Mouse (Mus musculus): ENCODE results near the gene Erich4. TPM values are rescaled to one million over a fixed set of nuclear protein-coding genes. Genes with fewer than 3 reads are reported as not detected.

The Erich4 gene
- polyA plus RNA-seq, 1 experiment from 2014 or later: 5.5 TPM

DNA sequence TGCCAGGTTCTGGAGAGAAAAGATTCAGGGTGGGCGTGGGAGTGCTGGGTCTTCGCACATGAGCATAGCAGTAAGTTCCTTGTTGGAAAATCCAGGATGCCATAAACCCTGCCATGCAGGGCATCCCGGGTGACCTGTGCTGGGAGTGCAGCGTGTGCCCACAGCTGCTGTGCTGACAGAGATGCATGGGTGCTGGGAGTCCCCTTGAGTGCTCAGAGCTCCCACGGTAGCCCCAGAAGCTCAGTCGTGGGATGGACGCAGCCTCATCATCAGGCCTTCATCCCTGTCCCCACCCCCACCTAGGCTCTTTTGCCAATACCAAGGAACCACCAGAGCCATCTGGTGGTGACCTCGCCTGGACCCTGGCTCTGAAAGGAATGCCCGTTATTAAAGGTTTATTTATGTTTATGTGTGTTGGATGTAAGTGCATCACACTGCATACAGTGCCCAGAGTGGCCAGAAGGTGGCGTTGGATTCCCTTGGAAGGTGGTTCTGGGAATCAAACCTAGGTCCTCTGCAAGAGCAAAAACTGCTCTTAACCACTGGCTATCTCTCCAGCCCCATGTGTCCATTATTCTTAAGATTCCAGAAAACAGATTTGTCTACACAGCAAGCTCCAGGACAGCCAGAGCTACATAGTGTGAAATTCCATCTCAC, 10.0 kb upstream of the Erich4 start:
- H3K27ac ChIP-seq (ENCODE audit: low read length): peak overlapping the region; percentile 68; the same call in 1 of the 2 replicates
- H3K4me1 ChIP-seq (ENCODE audit: insufficient read depth, low read length): peaks cover 22% of the 10 kb centered on the region
- WGBS: 80% methylated on average over 10 of the region's 10 CpGs
- no peak overlapping the region for H3K9ac ChIP-seq (replicated peaks; ENCODE audit: low read length)
- no peak for ATAC-seq (ENCODE audit: low FRiP score, low TSS enrichment)
- H3K4me2 ChIP-seq (replicated peaks; ENCODE audit: low read depth, low read length): no peak overlapping the region
- H3K4me3 ChIP-seq (ENCODE audit: low read length): no peak overlapping the region
- H3K36me3 ChIP-seq (ENCODE audit: insufficient read depth, low read length): peaks cover 49% of the 10 kb centered on the region
- H3K9me3 ChIP-seq (ENCODE audit: low read length): no peaks in the 10 kb centered on the region
- H3K27me3 ChIP-seq (ENCODE audit: insufficient read depth, low read length): no peaks in the 10 kb centered on the region

- Histone ChIP-seq H3K27ac (ENCODE audit: low read length) (no peak overlapping the region), H3K27me3 (ENCODE audit: insufficient read depth, low read length) (no peaks in the 10 kb centered on the region), H3K9ac (replicated peaks; ENCODE audit: low read length) (no peak overlapping the region), H3K4me3 (ENCODE audit: low read length) (no peak overlapping the region), H3K4me2 (replicated peaks; ENCODE audit: low read depth, low read length) (no peak overlapping the region), H3K9me3 (ENCODE audit: low read length) (no peaks in the 10 kb centered on the region), H3K36me3 (ENCODE audit: insufficient read depth, low read length) (peaks cover 49% of the 10 kb centered on the region), H3K4me1 (ENCODE audit: insufficient read depth, low read length) (peaks cover 27% of the 10 kb centered on the region)
- 82% methylated on average over 5 of the region's 5 CpGs for WGBS
- no peak for ATAC-seq (ENCODE audit: low FRiP score, low TSS enrichment)
These were observed 9.2 kb upstream of the Erich4 start for GRCm38 (mm10) chr7:25624851-25625250.

- ATAC-seq (ENCODE audit: low FRiP score, low TSS enrichment): no peak
- WGBS: 93% methylated on average over 11 of the region's 11 CpGs
These were observed 8.2 kb upstream of the Erich4 start for GRCm38 (mm10) chr7:25623857-25624370.

GRCm38 (mm10) chr7:25620751-25621150, 5.1 kb upstream of the Erich4 start:
- H3K9me3 ChIP-seq (ENCODE audit: low read length): no peaks in the 10 kb centered on the region
- no peak overlapping the region for H3K4me2 ChIP-seq (replicated peaks; ENCODE audit: low read depth, low read length)
- no peak overlapping the region for H3K9ac ChIP-seq (replicated peaks; ENCODE audit: low read length)
- peaks cover 39% of the 10 kb centered on the region for H3K36me3 ChIP-seq (ENCODE audit: insufficient read depth, low read length)
- no peak overlapping the region for H3K27ac ChIP-seq (ENCODE audit: low read length)
- no peak overlapping the region for H3K4me3 ChIP-seq (ENCODE audit: low read length)
- 92% methylated on average over 11 of the region's 11 CpGs for WGBS
- no peak for ATAC-seq (ENCODE audit: low FRiP score, low TSS enrichment)
- no peaks in the 10 kb centered on the region for H3K27me3 ChIP-seq (ENCODE audit: insufficient read depth, low read length)
- H3K4me1 ChIP-seq (ENCODE audit: insufficient read depth, low read length): peaks cover 10% of the 10 kb centered on the region; the same call in 1 of the 2 replicates

More at GRCm38 (mm10) chr7:25623857-25624370, 8.2 kb upstream of the Erich4 start:
- Histone ChIP-seq H3K36me3 (ENCODE audit: insufficient read depth, low read length) (peaks cover 41% of the 10 kb centered on the region), H3K9ac (replicated peaks; ENCODE audit: low read length) (no peak overlapping the region), H3K4me3 (ENCODE audit: low read length) (no peak overlapping the region), H3K27ac (ENCODE audit: low read length) (no peak overlapping the region), H3K4me1 (ENCODE audit: insufficient read depth, low read length) (peaks cover 27% of the 10 kb centered on the region), H3K9me3 (ENCODE audit: low read length) (no peaks in the 10 kb centered on the region), H3K27me3 (ENCODE audit: insufficient read depth, low read length) (no peaks in the 10 kb centered on the region), H3K4me2 (replicated peaks; ENCODE audit: low read depth, low read length) (no peak overlapping the region)

GRCm38 (mm10) chr7:25620101-25620500, 4.4 kb upstream of the Erich4 start:
- no peak overlapping the region for H3K27ac ChIP-seq (ENCODE audit: low read length)
- H3K4me2 ChIP-seq (replicated peaks; ENCODE audit: low read depth, low read length): peak overlapping the region; percentile 76
- H3K36me3 ChIP-seq (ENCODE audit: insufficient read depth, low read length): peaks cover 37% of the 10 kb centered on the region
- peaks cover 10% of the 10 kb centered on the region; the same call in 1 of the 2 replicates for H3K4me1 ChIP-seq (ENCODE audit: insufficient read depth, low read length)
- no peak for ATAC-seq (ENCODE audit: low FRiP score, low TSS enrichment)
- H3K4me3 ChIP-seq (ENCODE audit: low read length): peak overlapping the region; percentile 75
- no peak overlapping the region for H3K9ac ChIP-seq (replicated peaks; ENCODE audit: low read length)
- 92% methylated on average over 5 of the region's 5 CpGs for WGBS
- no peaks in the 10 kb centered on the region for H3K27me3 ChIP-seq (ENCODE audit: insufficient read depth, low read length)
- no peaks in the 10 kb centered on the region for H3K9me3 ChIP-seq (ENCODE audit: low read length)

GRCm38 (mm10) chr7:25619722-25619991, 4.0 kb upstream of the Erich4 start:
- Histone ChIP-seq H3K4me2 (replicated peaks; ENCODE audit: low read depth, low read length) (peak overlapping the region; percentile 76), H3K4me3 (ENCODE audit: low read length) (peak overlapping the region; percentile 75), H3K27ac (ENCODE audit: low read length) (peak overlapping the region; percentile 85), H3K27me3 (ENCODE audit: insufficient read depth, low read length) (no peaks in the 10 kb centered on the region), H3K36me3 (ENCODE audit: insufficient read depth, low read length) (peaks cover 33% of the 10 kb centered on the region), H3K9me3 (ENCODE audit: low read length) (no peaks in the 10 kb centered on the region), H3K4me1 (ENCODE audit: insufficient read depth, low read length) (peaks cover 10% of the 10 kb centered on the region; the same call in 1 of the 2 replicates), H3K9ac (replicated peaks; ENCODE audit: low read length) (peak overlapping the region; percentile 75)
- 15% methylated on average over 5 of the region's 5 CpGs for WGBS
- ATAC-seq (ENCODE audit: low FRiP score, low TSS enrichment): no peak

DNA sequence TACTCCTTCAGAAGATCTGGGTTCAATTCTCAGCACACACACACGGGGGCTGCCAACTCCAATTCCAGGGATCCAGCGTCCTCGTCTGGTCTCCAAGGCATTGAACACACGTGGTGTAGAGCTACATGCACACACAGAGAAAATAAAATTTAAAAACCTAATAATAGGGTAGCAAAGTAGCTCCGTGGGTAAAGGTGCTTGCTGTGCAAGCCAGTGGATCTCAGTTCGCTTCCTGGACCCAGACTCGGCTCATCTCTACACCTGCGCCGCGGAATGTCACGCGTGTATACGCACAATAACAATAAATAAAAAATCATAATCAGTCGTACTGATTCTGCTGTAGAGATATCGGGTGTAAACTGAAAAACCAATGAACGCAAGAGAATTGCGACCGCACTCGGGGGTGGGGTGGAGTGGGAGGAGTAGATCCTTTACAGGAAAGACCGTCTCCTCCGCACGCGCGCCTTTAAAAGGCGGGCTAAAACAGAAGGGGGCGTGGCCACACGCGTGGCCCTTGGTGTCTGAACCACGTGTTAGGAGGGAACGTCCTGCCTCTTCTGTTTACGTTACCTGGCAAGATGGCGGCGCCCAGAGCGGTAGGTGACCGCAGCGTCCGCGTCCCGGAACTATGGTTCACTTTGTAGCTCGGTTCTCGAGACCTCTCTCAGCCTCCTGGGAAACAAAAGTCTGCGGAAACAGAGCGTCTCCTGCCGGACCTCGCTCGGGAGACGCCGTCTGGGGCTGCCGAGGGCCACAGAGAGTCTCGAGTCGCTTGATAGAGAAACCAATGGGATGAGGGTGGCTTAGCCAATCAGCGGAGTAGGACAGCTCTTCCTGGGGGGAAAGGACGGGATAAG, 3.4 kb upstream of the Erich4 start, which contains the start of gene Dmac2:
Gene Dmac2, plus strand, starts transcription at position 550 of the 857 bp plus-strand sequence.
- peak within 1 kb of the TSS; percentile 85 for H3K27ac ChIP-seq (ENCODE audit: low read length)
- H3K4me3 ChIP-seq (ENCODE audit: low read length): peak within 1 kb of the TSS; percentile 75
- 2% methylated on average over 53 of the region's 53 CpGs for whole genome bisulfite sequencing
- H3K4me1 ChIP-seq (ENCODE audit: insufficient read depth, low read length): peaks cover 10% of the 10 kb centered on the region; the same call in 1 of the 2 replicates
- peak; percentile 93 for ATAC-seq (ENCODE audit: low FRiP score, low TSS enrichment)
- peak within 1 kb of the TSS; percentile 76 for H3K4me2 ChIP-seq (replicated peaks; ENCODE audit: low read depth, low read length)
- H3K27me3 ChIP-seq (ENCODE audit: insufficient read depth, low read length): no peaks in the 10 kb centered on the region
- no peaks in the 10 kb centered on the region for H3K9me3 ChIP-seq (ENCODE audit: low read length)
- peak within 1 kb of the TSS; percentile 75 for H3K9ac ChIP-seq (replicated peaks; ENCODE audit: low read length)
- H3K36me3 ChIP-seq (ENCODE audit: insufficient read depth, low read length): peaks cover 28% of the 10 kb centered on the region

- Histone ChIP-seq H3K4me2 (replicated peaks; ENCODE audit: low read depth, low read length) (no peak overlapping the region), H3K4me1 (ENCODE audit: insufficient read depth, low read length) (peaks cover 10% of the 10 kb centered on the region; the same call in 1 of the 2 replicates), H3K9me3 (ENCODE audit: low read length) (no peaks in the 10 kb centered on the region), H3K27ac (ENCODE audit: low read length) (no peak overlapping the region), H3K9ac (replicated peaks; ENCODE audit: low read length) (no peak overlapping the region), H3K4me3 (ENCODE audit: low read length) (no peak overlapping the region), H3K36me3 (ENCODE audit: insufficient read depth, low read length) (peaks cover 16% of the 10 kb centered on the region; the same call in 1 of the 2 replicates), H3K27me3 (ENCODE audit: insufficient read depth, low read length) (no peaks in the 10 kb centered on the region)
- ATAC-seq (ENCODE audit: low FRiP score, low TSS enrichment): no peak
- WGBS: 85% methylated on average over 10 of the region's 10 CpGs
These were observed 1.9 kb upstream of the Erich4 start for GRCm38 (mm10) chr7:25617376-25618160.

DNA sequence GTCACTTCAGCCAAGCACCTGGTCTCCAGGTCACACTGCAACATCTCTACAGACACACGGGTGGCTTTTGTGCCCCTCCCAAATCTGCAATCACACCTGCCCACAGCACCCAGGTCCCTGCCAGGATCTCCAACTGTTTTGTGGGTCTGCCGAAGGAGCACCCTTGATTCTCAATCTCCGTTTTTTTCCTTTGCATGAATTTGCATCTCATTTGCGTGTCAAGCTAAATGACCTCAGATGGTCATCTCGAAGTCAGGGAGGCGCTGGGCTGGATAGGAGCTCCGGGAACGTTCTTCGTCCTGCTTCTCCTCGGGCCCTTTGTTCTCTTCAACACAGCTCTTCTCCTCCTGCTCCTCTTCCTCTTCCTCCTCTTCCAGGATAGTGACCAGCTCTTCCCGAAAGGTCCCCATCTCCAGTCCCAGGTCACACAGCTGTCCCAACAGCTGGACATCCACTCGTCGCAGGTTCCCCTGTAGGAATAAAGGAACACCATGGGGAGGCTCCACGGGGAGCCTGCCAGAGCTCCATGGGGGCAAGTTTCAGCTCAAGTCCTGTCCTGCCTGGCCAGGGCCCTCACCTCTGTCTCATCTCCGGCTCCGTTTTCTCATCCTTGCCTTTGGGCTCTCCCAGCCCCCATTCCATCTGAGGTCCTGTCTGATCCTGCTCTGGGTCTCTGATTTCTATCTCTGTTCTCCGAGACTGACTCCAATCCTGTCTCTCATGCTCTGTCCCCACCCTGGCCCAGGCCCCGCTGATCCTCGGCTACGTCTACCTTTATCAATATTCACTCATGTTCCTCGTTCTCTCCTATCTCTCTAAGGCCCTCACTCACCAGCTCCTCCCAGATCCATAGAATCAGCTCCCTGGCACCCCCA, 624 bp downstream of the Erich4 start:
- Histone ChIP-seq H3K4me2 (replicated peaks; ENCODE audit: low read depth, low read length) (no peak overlapping the region), H3K9me3 (ENCODE audit: low read length) (no peaks in the 10 kb centered on the region), H3K9ac (replicated peaks; ENCODE audit: low read length) (no peak overlapping the region), H3K27ac (ENCODE audit: low read length) (no peak overlapping the region), H3K27me3 (ENCODE audit: insufficient read depth, low read length) (no peaks in the 10 kb centered on the region), H3K4me3 (ENCODE audit: low read length) (no peak overlapping the region), H3K4me1 (ENCODE audit: insufficient read depth, low read length) (peaks cover 7% of the 10 kb centered on the region; the same call in 1 of the 2 replicates), H3K36me3 (ENCODE audit: insufficient read depth, low read length) (no peaks in the 10 kb centered on the region)
- WGBS: 73% methylated on average over 21 of the region's 21 CpGs
- no peak for ATAC-seq (ENCODE audit: low FRiP score, low TSS enrichment)

Data from kidney, embryonic 16.5 days (tissue).